Mouse (Mus musculus) CH12.LX (cell line): ENCODE measurements around the gene Mtm1. TPM values are rescaled to one million over a fixed set of nuclear protein-coding genes. Genes with fewer than 3 reads are reported as not detected.

Source experiments
- DNase-seq: peaks from one replicate; pipeline ENCODE4 v3.0.0-alpha.2; 2013; ENCODE audit errors: extremely low read depth
- H3K27ac ChIP-seq: 2 replicates; pipeline ENCODE4 v1.5.1; 2012; ENCODE audit warnings: low read depth, mild to moderate bottlenecking, control low read depth, moderate library complexity; ENCODE audit not compliant: insufficient read depth
- H3K27me3 ChIP-seq: replicated peaks from 2 replicates; pipeline ENCODE3; 2012; ENCODE audit warnings: inconsistent platforms
- H3K36me3 ChIP-seq, 2 experiments: replicated peaks in 1 of 2; 2 replicates each; pipeline versions ENCODE3 to v1.6.1; 2012; ENCODE audit warnings: inconsistent platforms in 1 of 2, low read length in 1 of 2, mild to moderate bottlenecking in 1 of 2, mixed read lengths in 1 of 2, moderate library complexity in 1 of 2; ENCODE audit not compliant: control insufficient read depth in 1 of 2, insufficient read depth in 1 of 2
- H3K4me1 ChIP-seq, 2 experiments: 2 replicates each; pipeline ENCODE4 v1.6.1; 2012; ENCODE audit warnings: inconsistent platforms in 1 of 2, moderate library complexity in 1 of 2; ENCODE audit not compliant: insufficient read depth in 2 of 2, control insufficient read depth in 1 of 2
- H3K4me2 ChIP-seq: 2 replicates; pipeline ENCODE4 v1.6.1; 2012; ENCODE audit warnings: low read depth, mild to moderate bottlenecking, control low read depth; ENCODE audit not compliant: poor library complexity, insufficient read depth, severe bottlenecking
- H3K4me3 ChIP-seq, 3 experiments: fragments of 150-350 bp in 1 of 3; sonication (generic) in 1 of 3; replicated peaks in 1 of 3; 2 replicates each; pipeline versions ENCODE3 to v1.5.1; 2011 to 2012; ENCODE audit warnings: low read depth in 2 of 3, low read length in 2 of 3, mild to moderate bottlenecking in 2 of 3, moderate library complexity in 2 of 3, control low read depth in 1 of 3, improper control_type of control experiment in 1 of 3, inconsistent platforms in 1 of 3, mixed read lengths in 1 of 3; ENCODE audit not compliant: poor library complexity in 1 of 3
- H3K79me2 ChIP-seq: replicated peaks from 2 replicates; pipeline ENCODE4 v1.6.1; 2012; ENCODE audit warnings: mild to moderate bottlenecking, moderate library complexity; ENCODE audit not compliant: control insufficient read depth, poor library complexity, insufficient read depth, severe bottlenecking; ENCODE audit errors: extremely low read depth
- H3K9ac ChIP-seq: 2 replicates; pipeline ENCODE4 v1.6.1; 2012; ENCODE audit warnings: low read depth, mild to moderate bottlenecking, control low read depth, moderate library complexity; ENCODE audit not compliant: insufficient read depth
- H3K9me3 ChIP-seq: replicated peaks from 2 replicates; pipeline ENCODE3; 2012; ENCODE audit warnings: low read length, inconsistent platforms, mixed read lengths
- CHD2 ChIP-seq: IDR thresholded peaks from 2 replicates; pipeline ENCODE4 v1.6.1; 2011; ENCODE audit warnings: low read length, improper control_type of control experiment
- CTCF ChIP-seq, 2 experiments: IDR thresholded peaks in 1 of 2; conservative IDR thresholded peaks in 1 of 2; 2 replicates each; pipeline ENCODE4 v1.5.1; 2011 to 2012; ENCODE audit warnings: low read depth in 2 of 2, low read length in 2 of 2, improper control_type of control experiment in 1 of 2, inconsistent platforms in 1 of 2, mild to moderate bottlenecking in 1 of 2, moderate library complexity in 1 of 2
- HCFC1 ChIP-seq: IDR thresholded peaks from 2 replicates; pipeline ENCODE4 v1.6.1; 2012; ENCODE audit warnings: low read depth, mild to moderate bottlenecking, inconsistent platforms, low read length, improper control_type of control experiment
- KAT2A ChIP-seq: IDR thresholded peaks from 2 replicates; pipeline ENCODE4 v1.6.1; 2012; ENCODE audit warnings: low read length, improper control_type of control experiment, inconsistent platforms; ENCODE audit not compliant: insufficient replicate concordance
- MAZ ChIP-seq: IDR thresholded peaks from 2 replicates; pipeline ENCODE4 v1.6.1; 2012; ENCODE audit warnings: low read depth, mild to moderate bottlenecking, inconsistent platforms, low read length, improper control_type of control experiment, moderate library complexity
- MXI1 ChIP-seq: IDR thresholded peaks from 2 replicates; pipeline ENCODE4 v1.6.1; 2011; ENCODE audit warnings: mild to moderate bottlenecking, low read depth, low read length, improper control_type of control experiment
- NELFE ChIP-seq: IDR thresholded peaks from 2 replicates; pipeline ENCODE4 v1.6.1; 2011; ENCODE audit warnings: low read depth, low read length, improper control_type of control experiment
- NRF1 ChIP-seq: IDR thresholded peaks from 2 replicates; pipeline ENCODE4 v1.6.1; 2014; ENCODE audit warnings: low read depth, mild to moderate bottlenecking, inconsistent platforms, low read length, improper control_type of control experiment, moderate library complexity
- PAX5 ChIP-seq: IDR thresholded peaks from 2 replicates; pipeline ENCODE4 v1.6.1; 2012; ENCODE audit warnings: low read length, inconsistent platforms, mixed read lengths
- POLR2A ChIP-seq: IDR thresholded peaks from 2 replicates; pipeline ENCODE4 v1.6.1; 2011; ENCODE audit warnings: low read depth, mild to moderate bottlenecking, improper control_type of control experiment, low read length
- SIN3A ChIP-seq: IDR thresholded peaks from 2 replicates; pipeline ENCODE4 v1.6.1; 2012; ENCODE audit warnings: low read length, improper control_type of control experiment, inconsistent platforms
- TCF12 ChIP-seq: IDR thresholded peaks from 2 replicates; pipeline ENCODE4 v1.6.1; 2014; ENCODE audit warnings: low read depth, mild to moderate bottlenecking, inconsistent platforms, low read length, improper control_type of control experiment
- UBTF ChIP-seq: IDR thresholded peaks from 2 replicates; pipeline ENCODE4 v1.6.1; 2012; ENCODE audit warnings: low read depth, mild to moderate bottlenecking, inconsistent platforms, low read length, improper control_type of control experiment, moderate library complexity
- ZNF384 ChIP-seq: IDR thresholded peaks from 2 replicates; pipeline ENCODE4 v1.6.1; 2012; ENCODE audit warnings: low read depth, low read length, improper control_type of control experiment, inconsistent platforms
- dilution Hi-C: fragments of 300-500 bp; cut with MboI; formaldehyde crosslinking; loops from 2 replicates; pipeline ENCODE4 v1.14.3; 2020; ENCODE audit warnings: low sequenced_read_pairs; ENCODE audit not compliant: extremely low pct_unique_long_range_greater_than_20kb, extremely low pct_ligation_motif_present
- in situ Hi-C: fragments of 300-500 bp; cut with MboI; formaldehyde crosslinking; loops from 3 replicates; pipeline ENCODE4 v1.14.3; 2019; ENCODE audit warnings: low sequenced_read_pairs, low pct_ligation_motif_present, low pct_unique_long_range_greater_than_20kb, mixed read lengths
- polyA plus RNA-seq: library from polyadenylated mRNA; unstranded; fragments of >175 nt; gene quantifications from 2 replicates; pipeline ENCODE4 v1.2.1, GENCODE M21; 2012; ENCODE audit warnings: low read depth; ENCODE audit not compliant: insufficient read length
- total RNA-seq, 2 experiments: library from RNA; depleted of rRNA; stranded (reverse); fragments of 300-350 nt in 1 of 2; fragments of >200 nt in 1 of 2; gene quantifications; 2 replicates each; pipeline ENCODE4 v1.2.3; 2012 to 2014

Mtm1 gene
- total and polyA plus RNA-seq, 3 experiments: 2.2 to 4.7 (median 3.5) TPM

- Histone ChIP-seq H3K4me3 (peak within 1 kb of the TSS; percentile 55 to 94 (median 72)), H3K9me3 (no peaks in the 10 kb centered on the region), H3K9ac (peak within 1 kb of the TSS; percentile 94), H3K36me3 (peaks cover 0 to 2% of the 10 kb centered on the region in 2 experiments), H3K27me3 (no peaks in the 10 kb centered on the region), H3K4me2 (peak within 1 kb of the TSS; percentile 78), H3K79me2 (no peaks in the 10 kb centered on the region; the same call in 1 of the 2 replicates), H3K4me1 (peaks cover 0 to 17% of the 10 kb centered on the region in 2 experiments; a peak in 1 of 4 replicates), H3K27ac (peak within 1 kb of the TSS; percentile 24; the same call in 1 of the 2 replicates)
- DNase-seq: peak; percentile 48
- in situ Hi-C loops: no loop called here
- dilution Hi-C loops: no loop called here
- 0 out of 2 replicates have a peak, but pooled peaks have one; percentile 2 for TF ChIP-seq NELFE
- no peak for TF ChIP-seq KAT2A
- TF ChIP-seq POLR2A: peak; percentile 54
- peak in 1 of 2 experiments; percentile 37; a peak in 2 of 4 replicates for TF ChIP-seq CTCF (conservative IDR thresholded peaks at IDR 0.05 in 1 of 2, IDR thresholded peaks at IDR 0.05 in 1 of 2; ENCODE audit: low read depth in 2 of 2, low read length in 2 of 2)
- peak; percentile 64 for TF ChIP-seq MXI1
- TF ChIP-seq HCFC1: peak; percentile 46; the same call in 1 of the 2 replicates
- TF ChIP-seq MAZ: no peak
- TF ChIP-seq TCF12: peak; percentile 80
- no peak for TF ChIP-seq PAX5
- TF ChIP-seq ZNF384: no peak
- TF ChIP-seq UBTF: peak; percentile 69; the same call in 1 of the 2 replicates
- no peak for TF ChIP-seq NRF1
- TF ChIP-seq, all 38 proteins: peak for 7
These were observed 154.0 kb downstream of the Mtm1 start, which contains the start of gene Mtmr1 for GRCm38 (mm10) chrX:71364554-71364991. Gene Mtmr1 (plus strand): TSS chrX:71364760.

DNA sequence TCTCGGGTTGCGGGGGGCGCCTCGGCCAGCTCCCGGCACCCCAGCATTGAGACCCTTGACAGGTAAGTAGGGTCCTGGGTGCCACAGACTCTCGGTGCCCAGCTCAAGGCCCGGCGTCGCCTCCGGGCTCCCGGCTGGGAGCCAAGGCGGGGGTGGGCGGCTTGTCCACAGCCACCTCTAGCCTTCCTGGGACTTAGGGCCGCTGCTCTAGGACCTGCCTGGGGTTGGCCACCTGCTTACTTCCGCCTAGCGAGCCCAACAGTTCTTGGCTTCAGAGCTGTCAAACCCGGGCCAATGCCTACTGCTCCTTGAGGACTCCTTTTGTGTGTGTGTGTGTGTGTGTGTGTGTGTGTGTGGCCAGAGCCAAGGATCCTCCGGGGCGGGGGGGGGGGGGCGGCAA, 154.4 kb downstream of the Mtm1 start:
- peak overlapping the region; percentile 51 to 94 (median 72) for H3K4me3 ChIP-seq
- no peak for DNase-seq
- peaks cover 0 to 17% of the 10 kb centered on the region in 2 experiments; a peak in 1 of 4 replicates for H3K4me1 ChIP-seq
- peaks cover 0 to 2% of the 10 kb centered on the region in 2 experiments for H3K36me3 ChIP-seq
- H3K9me3 ChIP-seq: no peaks in the 10 kb centered on the region
- 0 out of 2 replicates have a peak, but pooled peaks have one; percentile 22 for TF ChIP-seq UBTF
- no peak for TF ChIP-seq CHD2
- 0 out of 2 replicates have a peak, but pooled peaks have one; percentile 21 for TF ChIP-seq SIN3A
- H3K27ac ChIP-seq: peak overlapping the region; percentile 24; the same call in 1 of the 2 replicates
- H3K4me2 ChIP-seq: peak overlapping the region; percentile 61
- no peaks in the 10 kb centered on the region; the same call in 1 of the 2 replicates for H3K79me2 ChIP-seq
- no peaks in the 10 kb centered on the region for H3K27me3 ChIP-seq
- H3K9ac ChIP-seq: peak overlapping the region; percentile 94
- dilution Hi-C loops (no loop called here), in situ Hi-C loops (no loop called here)

Other genes with a start within 250 kb of the Mtm1 start
- not detected in 2 replicates for gene Mamld1, start 160.5 kb upstream of the Mtm1 start, total RNA-seq (2012; rRNA removed)
- not detected in 2 replicates for gene Mamld1, start 160.5 kb upstream of the Mtm1 start, total RNA-seq (2014; rRNA removed)
- gene Mamld1, start 160.5 kb upstream of the Mtm1 start, polyA plus RNA-seq: not detected in 2 replicates
- gene Mtmr1, start 154.0 kb downstream of the Mtm1 start, total RNA-seq (2012; rRNA removed): 17.2 and 17.5 TPM in 2 replicates
- 35.3 and 43.4 TPM in 2 replicates for gene Mtmr1, start 154.0 kb downstream of the Mtm1 start, total RNA-seq (2014; rRNA removed)
- gene Mtmr1, start 154.0 kb downstream of the Mtm1 start, polyA plus RNA-seq: 15.3 and 15.6 TPM in 2 replicates